Mouse (Mus musculus) limb, embryonic 11.5 days (tissue): ENCODE measurements around the gene Gm14308. TPM values are rescaled to one million over a fixed set of nuclear protein-coding genes. Genes with fewer than 3 reads are reported as not detected.
"Not testable (repeated sequence)": the region's sequence is repeated elsewhere in the genome, so short reads cannot be mapped to it uniquely, and the experiment has no call there.

Experiments used
- ATAC-seq: fragments of 200-750 bp; cut with Nextera tagmentation; 2 replicates; pipeline ENCODE4 v1.8.0; 2017; ENCODE audit warnings: low read depth; ENCODE audit not compliant: insufficient number of reproducible peaks, low FRiP score, low TSS enrichment
- DNase-seq: peaks from one replicate; pipeline ENCODE4 v3.0.0-alpha.2; 2015; ENCODE audit warnings: low spot score
- H3K27ac ChIP-seq: fragments of 300-500 bp; sonication (generic); replicated peaks from 2 replicates; pipeline ENCODE4 v1.5.1; 2014; ENCODE audit warnings: low read depth, mild to moderate bottlenecking, low read length
- H3K27me3 ChIP-seq: fragments of 300-500 bp; sonication (generic); 2 replicates; pipeline ENCODE4 v1.6.1; 2014; ENCODE audit warnings: mild to moderate bottlenecking, low read length, mixed read lengths; ENCODE audit not compliant: control insufficient read depth, insufficient read depth
- H3K36me3 ChIP-seq: fragments of 300-500 bp; sonication (generic); 2 replicates; pipeline ENCODE4 v1.6.1; 2014; ENCODE audit warnings: mild to moderate bottlenecking, low read length, moderate library complexity, mixed read lengths; ENCODE audit not compliant: control insufficient read depth, insufficient read depth
- H3K4me1 ChIP-seq: fragments of 300-500 bp; sonication (generic); 2 replicates; pipeline ENCODE4 v1.6.1; 2014; ENCODE audit warnings: low read length, mixed read lengths; ENCODE audit not compliant: control insufficient read depth, insufficient read depth
- H3K4me2 ChIP-seq: fragments of 300-500 bp; sonication (generic); 2 replicates; pipeline ENCODE4 v1.6.1; 2014; ENCODE audit warnings: low read depth, mild to moderate bottlenecking, moderate library complexity; ENCODE audit not compliant: severe bottlenecking
- H3K4me3 ChIP-seq: fragments of 300-500 bp; sonication (generic); 2 replicates; pipeline ENCODE4 v1.5.1; 2014; ENCODE audit warnings: low read depth, low read length
- H3K9ac ChIP-seq: fragments of 300-500 bp; sonication (generic); 2 replicates; pipeline ENCODE4 v1.6.1; 2014; ENCODE audit warnings: mild to moderate bottlenecking, low read length
- H3K9me3 ChIP-seq: fragments of 300-500 bp; sonication (generic); 2 replicates; pipeline ENCODE4 v1.6.1; 2016; ENCODE audit warnings: low read length; ENCODE audit not compliant: control insufficient read depth
- WGBS: fragments of 180-500 bp; shearing (Covaris S2); extraction: QIAGEN DNeasy Blood & Tissue Kit; methylation state at CpG from one replicate; pipeline ENCODE4 v1.1.7; 2014; 5-methylcytosine and 5-hydroxymethylcytosine counted together
- polyA plus RNA-seq: library from polyadenylated mRNA; unstranded; fragments of >200 nt; fragmentation: Nextera tagmentation; extraction: Ambion mirVana; gene quantifications from 2 replicates; pipeline ENCODE4 v1.2.1, GENCODE M21; 2014

Gene Gm14308
- 17.5 and 21.0 TPM in 2 replicates for polyA plus RNA-seq

GRCm38 (mm10) chr2:176636244-176636643 lies at the start of gene Gm14308:
Gm14308 (minus strand) TSS chr2:176636344.
- H3K4me2 ChIP-seq, H3K9me3 ChIP-seq, H3K27me3 ChIP-seq, H3K27ac ChIP-seq, ATAC-seq, H3K4me1 ChIP-seq, H3K36me3 ChIP-seq, DNase-seq, H3K9ac ChIP-seq, H3K4me3 ChIP-seq: not testable (repeated sequence)
- no CpG with 5 or more reads among the region's 4 CpGs for WGBS

DNA sequence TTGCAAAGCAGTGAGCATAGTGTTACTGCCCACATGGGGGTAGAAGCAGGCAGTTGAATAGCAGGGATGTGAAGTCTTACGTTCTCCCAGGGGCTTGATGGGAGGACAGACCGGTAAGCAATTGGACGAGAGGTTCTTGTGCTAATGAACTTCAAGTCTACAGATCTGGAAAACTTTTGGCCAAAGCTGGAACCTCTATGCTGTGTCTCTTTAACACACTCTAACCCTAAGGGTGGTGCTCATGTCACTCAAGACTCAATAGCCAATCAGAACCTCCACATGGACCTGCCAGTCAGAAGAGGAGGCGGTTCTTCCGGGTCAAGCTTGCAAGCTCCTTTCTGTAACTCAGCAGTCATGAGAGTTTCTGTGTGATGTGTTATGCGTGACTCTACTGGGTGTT lies 34.1 kb upstream of the Gm14308 start, which contains the start of gene Zfp973:
TSS of gene Zfp973 (plus strand) at position 301 of the 400 bp plus-strand sequence.
- WGBS, result no CpG with 5 or more reads among the region's 6 CpGs
- H3K4me1 ChIP-seq, result not testable (repeated sequence)

More for the DNA sequence above, 34.1 kb upstream of the Gm14308 start, which contains the start of gene Zfp973:
- not testable (repeated sequence) for DNase-seq, H3K4me3 ChIP-seq, H3K4me2 ChIP-seq, H3K27ac ChIP-seq, ATAC-seq, H3K27me3 ChIP-seq, H3K9me3 ChIP-seq, H3K9ac ChIP-seq, H3K36me3 ChIP-seq

Other genes starting within 250 kb of the Gm14308 start
- gene Gm14435, start 212.8 kb downstream of the Gm14308 start, polyA plus RNA-seq, result 12.0 and 12.5 TPM in 2 replicates
- gene Gm14434, start 149.6 kb downstream of the Gm14308 start, polyA plus RNA-seq, result 2.2 and 3.9 TPM in 2 replicates
- not detected in 2 replicates for gene Zfp967, start 115.3 kb downstream of the Gm14308 start, polyA plus RNA-seq
- gene Zfp973, start 34.2 kb upstream of the Gm14308 start, polyA plus RNA-seq, result 9.0 and 10.1 TPM in 2 replicates
- 28.1 and 30.6 TPM in 2 replicates for gene Gm14305, start 72.0 kb upstream of the Gm14308 start, polyA plus RNA-seq
- gene Gm14295, start 162.3 kb upstream of the Gm14308 start, polyA plus RNA-seq, result 12.8 and 14.2 TPM in 2 replicates
- gene Gm14408, start 194.8 kb upstream of the Gm14308 start, polyA plus RNA-seq, result not detected in 2 replicates